Mouse (Mus musculus) lung, postnatal 14 days (tissue): ENCODE measurements at regions not wholly inside any gene's neighbourhood (a gene's known extent, or its start where the extent isn't known, plus 50 kb on each side); places are given as distances from the start of the nearest gene placed in this dataset.

Experiments
- DNase-seq: peaks from one replicate; pipeline ENCODE4 v3.0.0; 2021

DNA sequence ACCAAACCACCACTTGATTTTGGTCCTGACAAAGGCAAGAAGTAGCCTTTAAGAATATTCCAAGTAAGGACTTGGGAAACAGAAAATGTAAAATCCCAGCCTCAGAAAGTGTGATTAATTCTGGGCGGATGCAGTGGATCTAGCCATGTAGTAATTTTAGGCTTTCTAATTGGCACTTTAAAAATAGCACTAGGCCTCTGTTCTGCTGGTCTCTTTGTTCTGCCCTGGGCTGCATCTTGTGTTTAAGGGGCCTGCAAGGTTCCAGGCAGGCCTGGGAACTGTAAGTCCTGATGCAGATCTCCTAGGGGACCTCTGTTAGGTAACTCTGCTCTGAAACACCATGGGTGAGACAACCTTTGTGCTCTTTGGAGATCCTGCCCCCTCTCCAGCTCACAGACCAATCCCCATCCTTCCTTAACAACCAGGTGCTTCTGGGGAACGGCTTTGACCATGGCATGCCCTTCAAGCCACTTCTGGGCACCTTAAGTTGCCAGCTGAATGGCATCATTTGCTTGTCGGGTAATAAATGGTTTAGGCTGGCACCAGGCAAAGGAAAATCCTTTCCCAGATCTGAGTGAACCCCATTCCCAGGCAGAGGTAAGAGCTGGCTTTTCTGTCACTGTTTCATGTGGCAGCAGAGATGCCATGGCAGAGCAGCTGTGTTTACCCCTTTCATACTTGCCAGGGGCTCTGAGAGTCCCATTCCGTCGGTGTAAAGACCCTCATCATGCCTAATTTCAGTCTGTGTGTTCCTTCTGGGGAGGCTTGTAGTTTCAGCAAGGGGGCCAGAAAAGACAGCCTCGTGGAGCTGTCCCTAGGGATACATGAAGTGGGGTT lies 115.3 kb upstream of the Peli2 start:
- no peak for DNase-seq

DNA sequence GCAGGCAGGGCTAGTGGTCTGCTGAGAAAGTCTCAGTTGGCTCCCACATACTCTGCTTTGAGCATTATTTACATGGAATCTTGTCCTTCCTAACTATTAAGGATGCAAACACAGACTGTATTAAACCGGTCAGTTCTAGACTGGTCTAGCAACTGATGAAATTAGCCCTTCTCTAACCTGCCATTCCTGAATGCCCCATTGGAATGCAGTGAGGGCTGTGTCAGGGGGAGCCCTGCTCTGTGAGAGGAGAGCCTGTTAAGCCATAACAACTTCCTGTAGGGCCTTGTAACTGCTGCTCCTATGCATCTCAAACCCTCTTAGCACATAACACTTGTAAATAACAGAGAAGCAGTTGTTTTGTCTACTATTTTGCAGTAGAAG lies 114.7 kb upstream of the Peli2 start:
- no peak for DNase-seq

DNA sequence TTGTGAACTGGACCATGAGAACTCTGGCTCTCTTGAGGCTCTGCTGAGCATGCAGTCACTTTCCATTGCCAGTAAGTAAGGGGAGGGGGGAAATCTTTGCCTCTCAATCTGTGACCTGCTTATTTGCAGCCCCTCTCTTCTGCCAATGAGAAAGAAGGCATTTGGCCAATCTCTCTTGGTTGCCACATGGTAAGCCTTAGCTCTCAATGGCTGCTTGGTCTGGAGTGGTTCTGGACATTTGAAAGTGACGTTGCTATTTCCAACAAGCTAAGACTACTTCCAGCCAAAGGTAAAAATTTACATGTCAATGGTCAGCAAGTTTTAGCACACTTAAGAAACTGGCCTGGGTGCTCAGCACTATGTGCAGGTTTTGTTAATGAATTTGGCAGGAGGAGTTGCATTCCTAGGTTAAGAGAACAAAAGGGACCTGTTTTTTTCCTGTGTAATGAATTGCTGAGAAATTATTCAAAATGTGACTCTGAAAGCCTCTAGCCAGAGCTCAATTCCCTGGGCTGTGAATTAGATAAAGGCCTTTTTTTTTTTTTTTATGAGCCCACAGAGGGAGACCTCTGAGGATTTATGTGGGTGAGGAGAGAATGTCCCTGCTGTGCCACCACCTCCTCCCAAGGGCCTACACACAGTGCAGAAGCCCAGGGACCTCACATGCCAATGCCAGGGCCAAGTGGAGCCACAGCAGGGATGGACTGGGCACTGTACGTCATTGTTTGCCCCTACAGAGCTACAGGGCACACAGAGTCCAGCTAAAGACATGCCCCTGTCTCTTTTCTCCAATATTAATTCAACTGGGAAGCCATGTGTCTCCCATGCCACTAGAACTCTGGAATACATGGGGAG lies 108.0 kb upstream of the Peli2 start:
- no peak for DNase-seq

DNA sequence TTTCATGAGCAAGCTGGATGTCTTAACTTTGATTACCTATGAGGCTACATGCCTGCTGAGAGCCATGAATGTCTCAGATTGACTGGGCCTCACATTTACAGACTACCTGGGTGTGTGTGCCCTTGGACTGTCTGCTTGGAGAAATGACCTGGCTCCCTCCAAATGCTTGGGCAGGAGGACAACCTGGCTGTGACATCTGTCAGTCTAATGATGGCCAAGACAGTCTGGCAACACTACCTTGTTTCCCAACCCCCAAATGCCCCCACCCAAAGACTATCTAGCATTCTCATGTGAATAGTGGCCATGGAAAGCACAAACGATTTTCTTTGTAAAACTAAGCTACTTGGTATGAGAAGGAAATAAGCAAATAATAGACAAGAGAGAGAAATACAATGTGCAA lies 107.2 kb upstream of the Peli2 start:
- no peak for DNase-seq

DNA sequence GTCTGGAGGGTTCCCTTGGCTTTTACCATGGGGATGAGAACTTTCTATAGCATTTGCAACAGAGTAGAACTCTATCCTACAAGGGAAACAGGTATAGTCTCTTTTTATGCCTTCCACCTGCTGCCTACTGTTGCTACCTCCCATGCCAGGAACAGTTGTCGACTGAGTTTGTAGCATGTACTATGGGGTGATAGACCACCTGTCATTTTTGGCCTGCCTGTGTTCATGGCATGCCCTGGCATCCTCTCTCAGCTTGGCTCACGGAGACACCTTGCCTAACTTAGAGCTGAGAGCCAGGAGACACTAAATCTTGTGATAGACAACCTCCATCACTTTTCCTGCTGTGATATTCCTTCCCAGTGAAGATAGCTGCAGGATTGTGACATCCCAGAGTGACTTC lies 105.8 kb upstream of the Peli2 start:
- no peak for DNase-seq

DNA sequence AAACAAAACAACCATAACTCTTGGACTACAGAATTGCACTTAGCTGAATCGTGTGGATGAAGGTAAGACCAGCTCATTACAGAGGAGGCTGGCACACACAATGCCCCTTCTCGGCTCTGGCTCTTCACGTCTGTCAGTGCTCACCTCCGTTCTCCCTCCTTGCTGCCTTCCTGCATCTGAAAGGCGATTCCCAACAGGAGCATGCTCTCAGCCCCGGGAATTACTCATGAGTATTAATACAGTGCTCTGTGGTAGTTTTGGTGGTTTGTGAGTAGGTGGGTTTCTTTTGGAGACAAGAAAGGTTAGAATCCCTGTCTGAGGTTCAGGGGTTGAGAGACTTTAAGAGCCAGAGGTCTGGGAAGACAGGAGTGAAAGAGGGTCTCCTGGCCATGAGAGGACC lies 102.7 kb upstream of the Peli2 start:
- DNase-seq = no peak

DNA sequence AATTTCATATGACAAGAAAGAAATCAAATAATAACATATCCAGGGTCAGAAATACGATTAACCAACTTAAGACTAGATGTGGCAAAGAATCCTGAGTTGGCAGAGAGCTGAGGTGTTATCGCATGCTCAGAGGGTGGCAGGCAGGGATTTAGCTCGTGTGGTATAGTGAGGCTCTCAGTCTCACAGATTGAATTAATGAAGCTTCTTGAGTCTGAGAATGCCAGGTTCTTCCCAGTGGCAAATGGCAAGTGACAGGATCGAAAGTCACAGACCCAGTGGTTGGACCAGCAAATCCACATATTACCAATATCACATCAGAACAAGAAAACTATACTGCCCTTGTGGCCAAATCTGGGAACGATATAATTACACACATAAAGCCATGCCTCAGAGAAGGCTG lies 101.3 kb upstream of the Peli2 start:
- no peak for DNase-seq

DNA sequence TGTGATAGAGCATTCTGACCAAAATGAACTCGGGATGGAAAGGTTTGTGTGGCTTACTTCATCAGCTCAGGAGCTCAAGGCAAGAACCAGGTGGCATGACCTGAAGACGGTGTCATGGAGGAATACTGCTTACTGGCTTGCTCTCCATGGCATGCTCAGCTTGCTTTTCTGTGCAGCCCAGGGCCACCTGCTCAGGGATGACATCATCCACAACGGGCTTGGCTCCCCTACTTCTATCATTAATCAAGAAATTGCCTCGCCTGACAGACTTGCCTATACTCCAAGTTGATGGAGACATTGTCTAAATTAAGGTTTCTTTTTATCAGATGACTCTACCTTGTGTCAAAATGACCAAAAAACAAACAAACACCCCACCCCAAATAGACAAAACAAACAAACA lies 98.4 kb upstream of the Peli2 start:
- DNase-seq = no peak

DNA sequence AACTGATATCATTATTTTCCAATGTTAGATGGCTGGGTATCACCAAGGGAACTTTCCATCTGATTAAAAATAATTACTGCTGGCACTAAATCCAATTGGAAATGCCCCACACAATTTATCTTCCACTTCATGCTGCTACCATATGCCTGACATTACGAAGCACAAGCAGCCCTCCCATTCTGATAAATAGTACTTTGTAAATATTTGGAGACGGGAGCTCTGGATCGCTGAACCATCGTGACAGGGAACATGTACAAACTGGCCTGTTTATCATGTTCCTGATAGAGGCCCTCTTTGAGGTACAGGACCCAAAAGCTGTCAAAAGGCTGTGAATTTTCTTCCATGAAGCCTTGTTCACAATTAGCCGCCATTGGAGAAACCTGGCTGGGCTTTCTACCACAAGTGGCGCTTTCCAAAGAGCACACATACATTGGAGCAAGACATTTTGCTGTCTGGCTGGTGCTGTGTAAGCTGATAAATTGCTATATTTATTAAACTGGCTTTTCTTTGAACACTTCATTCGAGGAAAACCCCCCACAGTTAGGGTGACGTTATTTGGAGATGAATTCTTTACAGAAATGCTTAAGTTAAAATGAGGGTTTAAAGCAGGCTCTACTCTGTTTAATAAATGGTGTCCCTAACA lies 96.5 kb upstream of the Peli2 start:
- DNase-seq = peak; percentile 7

DNA sequence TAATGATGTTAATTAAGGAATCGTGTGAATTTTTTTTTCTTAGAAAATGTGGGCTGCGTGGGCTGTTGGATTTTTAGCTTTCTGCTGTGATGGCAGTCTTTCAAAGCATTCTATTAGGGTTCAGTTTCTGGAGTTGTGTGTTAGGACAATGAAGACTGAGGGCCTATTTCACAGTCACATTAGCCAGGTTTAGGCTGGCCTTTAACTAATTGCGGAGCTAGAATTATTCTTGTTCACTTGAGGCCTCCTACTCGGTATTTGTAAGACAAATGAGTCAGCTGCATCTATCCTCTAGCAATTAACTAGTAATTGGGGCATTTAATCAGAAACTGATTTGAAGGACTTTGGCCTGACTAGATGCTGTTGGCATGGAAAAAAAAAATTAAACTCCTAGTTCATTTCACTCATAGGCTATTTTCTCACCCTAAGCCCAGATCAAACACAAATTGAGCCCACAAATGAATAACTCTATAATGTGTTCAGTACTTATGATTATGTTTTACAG lies 81.3 kb upstream of the Peli2 start:
- no peak for DNase-seq

DNA sequence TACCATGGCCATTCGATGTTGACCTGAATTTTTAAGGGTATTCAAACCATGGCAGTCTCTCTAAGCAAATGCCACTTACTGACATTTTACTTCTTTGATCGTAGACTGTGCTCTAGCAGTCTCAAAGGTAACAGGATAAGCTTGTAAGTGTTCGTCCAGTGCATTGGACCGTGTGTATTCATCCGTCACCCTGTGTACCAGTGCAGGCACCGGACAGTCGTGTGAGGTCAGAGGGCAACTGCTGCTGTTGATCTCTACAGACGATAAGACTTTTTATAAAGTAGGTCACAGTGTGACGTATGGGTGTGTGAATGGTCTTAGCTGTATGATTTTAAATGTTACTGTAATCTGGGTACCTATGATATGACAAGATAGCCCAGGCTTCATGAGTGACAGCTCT lies 74.5 kb upstream of the Peli2 start:
- DNase-seq = no peak

DNA sequence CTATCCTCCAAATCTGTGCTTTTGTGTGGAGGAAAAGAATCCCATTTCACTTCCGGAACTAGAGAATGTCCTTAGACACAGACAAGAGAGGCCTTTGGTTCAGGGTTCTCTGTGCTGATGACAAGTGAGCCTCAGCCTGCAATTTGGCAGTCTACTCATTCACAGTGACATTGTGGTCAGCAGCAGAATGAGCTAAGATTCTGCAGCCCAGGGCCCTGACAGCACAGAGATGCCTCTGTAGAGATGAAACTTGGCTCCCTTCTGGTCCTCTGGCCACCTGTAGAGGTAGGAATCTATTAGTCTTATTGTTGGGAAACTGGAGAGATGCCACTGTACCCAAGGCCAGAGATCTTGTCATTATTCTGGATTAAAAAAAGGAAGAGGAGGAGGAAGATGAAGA lies 73.8 kb upstream of the Peli2 start:
- DNase-seq = no peak

DNA sequence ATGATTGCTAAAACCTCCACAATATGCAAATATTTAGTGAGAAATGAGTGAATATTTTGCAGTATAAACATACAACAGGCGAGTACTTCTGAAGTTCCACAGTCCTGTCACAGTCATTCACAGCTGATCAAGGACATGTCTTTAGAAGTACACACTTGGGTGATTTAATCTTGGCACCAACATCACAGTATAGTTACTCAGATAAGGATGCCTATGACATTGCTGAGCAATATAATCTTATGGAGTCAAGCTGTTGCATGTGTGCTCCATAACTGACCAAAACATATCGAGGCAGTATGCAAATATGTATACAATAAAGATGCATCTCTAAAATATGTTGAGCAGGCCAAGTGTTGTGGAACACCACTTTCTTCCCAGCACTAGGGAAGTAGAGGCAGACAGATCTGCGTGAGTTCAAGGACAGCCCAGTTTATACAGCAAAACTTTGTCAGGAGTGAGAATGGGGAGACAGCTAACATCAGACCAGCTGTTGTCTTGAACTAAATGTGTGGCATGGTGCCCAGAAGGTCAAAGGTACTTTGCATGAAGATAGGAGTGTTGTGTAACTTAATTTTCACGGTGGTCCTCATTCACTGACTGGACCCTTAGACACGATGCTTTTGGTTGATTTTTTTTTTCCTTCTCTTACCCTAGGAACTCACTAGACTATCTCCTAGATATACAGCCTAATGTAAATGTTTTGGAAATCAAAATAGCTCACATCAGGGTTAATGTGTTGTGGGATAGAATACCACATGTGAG lies 70.7 kb upstream of the Peli2 start:
- peak; percentile 48 for DNase-seq

DNA sequence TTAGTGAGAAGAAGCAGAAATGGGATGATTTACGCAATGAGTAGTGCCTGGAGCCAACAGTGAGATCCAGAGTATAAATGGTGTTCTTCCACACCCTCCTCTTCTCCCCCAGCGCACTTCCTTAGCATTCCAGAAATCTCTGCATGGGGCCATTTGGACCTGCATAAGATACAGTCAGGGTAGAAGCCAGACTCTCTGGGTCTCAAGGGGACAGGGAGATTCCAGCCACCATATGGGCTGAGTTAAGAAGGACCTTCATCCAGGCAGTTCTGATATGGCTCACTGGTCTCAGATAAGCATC lies 70.2 kb upstream of the Peli2 start:
- no peak for DNase-seq

DNA sequence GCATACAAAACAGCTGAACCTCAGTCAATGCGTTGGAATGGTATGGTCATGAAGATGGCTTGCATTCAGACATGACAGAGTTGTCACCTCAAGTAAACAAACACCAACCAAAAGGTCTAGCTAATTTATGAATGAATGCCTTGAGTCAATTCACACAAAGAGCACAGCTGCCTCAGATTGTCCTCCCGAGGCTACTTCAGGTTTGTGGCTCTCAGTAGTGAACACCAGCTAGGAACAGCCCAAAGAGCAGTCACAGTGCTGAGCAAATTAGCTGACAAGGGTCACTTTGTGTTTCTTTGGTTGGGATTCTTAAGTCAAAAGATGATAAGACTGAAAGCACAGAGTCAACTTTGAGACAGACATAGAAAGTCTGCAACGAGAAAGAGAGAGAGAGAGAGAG lies 68.7 kb upstream of the Peli2 start:
- no peak for DNase-seq

DNA sequence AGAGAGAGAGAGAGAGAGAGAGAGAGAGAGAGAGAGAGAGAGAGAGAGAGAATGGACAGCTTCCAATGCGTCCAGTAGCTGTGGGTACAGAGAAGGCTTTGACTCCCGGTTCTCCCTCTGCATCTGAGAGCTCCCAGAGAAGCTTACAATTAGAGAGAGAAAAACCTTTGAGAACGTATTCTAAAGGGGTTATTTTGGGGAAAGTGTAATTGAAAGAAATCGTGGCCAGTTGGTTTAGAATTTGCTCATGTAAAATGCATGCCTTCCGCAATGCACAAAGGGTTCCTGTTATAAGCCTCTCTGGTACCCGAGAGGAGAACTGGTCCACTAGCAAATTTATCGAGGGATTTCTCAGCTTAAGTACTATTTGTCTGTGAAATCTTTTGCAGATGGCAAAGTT lies 68.2 kb upstream of the Peli2 start:
- DNase-seq = no peak

DNA sequence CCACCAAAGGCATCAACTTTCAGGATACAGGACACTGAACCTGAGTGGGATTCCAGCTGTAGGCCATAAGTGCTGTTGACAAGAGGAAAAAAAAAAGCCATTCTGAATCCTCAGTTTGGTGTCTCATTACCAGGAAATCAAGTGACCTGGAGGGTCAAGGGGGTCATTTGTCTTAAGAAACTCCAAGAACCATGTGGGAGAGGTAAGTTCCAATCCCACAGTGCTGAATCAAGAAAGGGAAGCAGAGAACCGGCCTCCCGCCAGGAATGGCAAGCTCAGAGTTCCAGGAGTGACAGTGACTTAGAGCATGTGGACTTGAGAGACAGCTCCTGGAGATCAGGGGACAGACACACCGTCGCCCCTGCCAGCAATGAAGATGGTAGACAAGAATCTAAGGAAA lies 67.5 kb upstream of the Peli2 start:
- no peak for DNase-seq

DNA sequence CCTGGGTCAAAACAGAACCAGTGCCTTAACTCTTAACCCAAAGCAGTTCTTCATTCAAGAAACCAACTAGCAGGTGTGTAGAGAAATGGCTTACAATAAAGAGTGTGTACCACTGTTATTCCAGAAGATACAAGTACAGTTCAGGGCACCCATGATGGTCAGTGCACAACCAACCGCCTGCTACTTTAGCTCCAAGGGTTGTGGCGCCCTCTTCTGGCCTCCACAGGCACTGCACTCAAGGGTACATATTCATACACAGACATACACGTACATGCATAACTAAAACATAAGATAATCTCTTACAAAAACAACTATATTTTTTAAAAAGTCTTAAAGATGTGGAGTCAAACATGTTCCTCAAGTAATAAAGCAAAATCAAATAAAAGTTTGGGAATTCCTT lies 65.9 kb upstream of the Peli2 start:
- no peak for DNase-seq

DNA sequence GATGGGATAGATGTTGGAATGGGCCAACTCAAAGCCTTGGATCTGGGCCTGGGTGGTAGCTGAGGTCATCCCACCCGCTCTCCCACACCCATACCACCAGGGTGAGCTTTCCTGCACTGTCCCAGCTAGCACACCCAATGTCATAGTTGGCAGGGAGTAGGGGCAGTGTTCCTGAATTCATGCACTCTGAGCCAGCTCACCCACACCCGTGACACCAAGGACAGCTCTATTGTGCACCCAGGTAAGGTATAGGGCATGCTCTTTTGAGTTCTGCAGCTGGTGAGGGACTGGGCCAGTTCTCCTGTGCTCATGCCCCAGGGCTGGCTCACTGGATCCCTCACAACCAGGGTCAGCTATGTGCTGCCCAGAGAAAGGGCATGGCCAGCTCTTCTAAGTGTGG lies 64.8 kb upstream of the Peli2 start:
- DNase-seq = no peak

DNA sequence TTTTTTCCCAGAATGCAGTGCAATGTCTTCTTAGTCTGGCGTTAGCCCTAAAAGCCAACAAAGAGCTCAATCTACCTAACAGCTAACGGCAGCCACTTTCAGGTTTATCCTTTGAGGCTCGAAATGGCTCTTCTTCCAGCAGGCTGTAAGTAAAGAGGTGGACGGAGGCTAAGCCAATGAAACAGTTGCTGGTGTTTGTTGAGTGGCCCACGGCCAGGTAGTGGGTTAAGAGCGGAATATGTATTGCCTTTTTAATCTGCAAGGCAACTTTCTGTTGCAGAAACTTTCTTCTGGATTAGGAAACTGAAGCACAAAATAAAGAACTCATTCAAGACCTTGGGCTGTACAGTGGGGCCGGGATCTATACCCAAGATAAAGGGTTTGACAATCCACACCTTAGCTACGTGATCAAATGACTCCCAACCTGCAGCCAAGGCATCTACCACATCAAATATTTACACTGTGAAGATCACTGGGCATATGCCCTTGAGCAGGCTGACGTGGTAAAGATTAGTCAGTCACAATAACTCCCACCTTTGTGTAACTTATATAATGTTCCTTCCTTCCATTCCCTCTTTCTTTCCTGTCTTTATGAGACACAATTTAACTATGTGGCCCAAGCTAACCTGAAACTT lies 62.3 kb upstream of the Peli2 start:
- no peak for DNase-seq

DNA sequence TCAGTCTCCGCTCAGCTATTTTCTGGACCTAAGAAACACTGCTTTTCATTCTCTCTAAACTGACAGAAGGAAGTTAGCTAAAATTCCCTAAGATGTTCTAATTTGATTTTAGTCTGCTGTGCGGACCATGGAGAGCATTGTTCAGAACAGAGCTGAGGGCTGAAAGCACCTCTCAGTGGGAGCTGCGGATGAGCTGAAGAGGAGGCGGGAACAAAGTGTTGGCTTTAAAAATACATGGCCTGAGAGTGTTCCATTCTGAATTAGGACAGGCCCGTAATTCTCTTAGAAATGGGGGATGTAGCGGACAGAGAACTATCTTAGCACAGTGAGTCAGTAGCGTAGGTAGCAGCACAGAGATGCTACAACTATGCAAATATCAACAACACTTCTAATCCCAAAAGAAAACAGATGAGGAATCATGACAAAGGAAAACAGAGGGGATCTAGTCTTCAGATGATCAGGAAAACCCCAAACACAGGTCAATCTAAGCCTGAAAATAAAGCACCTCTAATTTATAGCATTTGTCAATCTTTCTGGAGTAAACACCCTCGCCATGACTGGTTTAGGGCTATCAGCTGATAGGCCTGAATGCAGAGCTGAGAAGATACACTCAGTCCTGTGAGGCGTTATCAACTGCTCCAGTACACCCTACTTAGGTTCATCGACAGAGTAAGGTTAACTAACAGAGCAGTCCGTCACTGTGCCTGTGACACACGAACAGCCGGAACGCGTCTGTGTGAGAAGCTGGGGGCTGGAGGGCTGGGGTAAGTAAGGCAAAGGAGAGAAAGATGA lies 60.8 kb upstream of the Peli2 start:
- no peak for DNase-seq

DNA sequence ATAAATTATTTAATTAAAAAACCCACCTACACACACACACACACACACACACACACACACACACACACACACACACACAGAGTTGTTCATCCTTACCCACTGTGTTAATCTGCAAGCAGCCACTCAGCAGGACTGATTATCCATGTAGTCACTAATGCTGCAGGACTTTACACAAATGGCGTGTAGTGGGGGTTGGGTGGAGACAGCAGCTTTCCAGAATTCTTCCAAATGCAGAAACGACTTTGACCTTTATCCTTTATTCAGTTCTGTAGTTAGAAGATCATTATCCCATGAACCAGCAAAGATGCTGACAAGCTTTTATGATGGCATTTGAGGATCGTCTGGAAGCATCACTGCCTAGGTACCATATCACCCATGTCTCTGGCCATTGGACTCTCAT lies 52.0 kb upstream of the Peli2 start:
- DNase-seq = no peak
